Mouse (Mus musculus) brain, embryonic 14.5 days (tissue): ENCODE data around the gene Zdhhc21.

Experiments used
- CTCF ChIP-seq: fragments of 200-500 bp; IDR thresholded peaks from 2 replicates; pipeline ENCODE4 v1.5.1; 2012; ENCODE audit warnings: inconsistent platforms, mild to moderate bottlenecking, moderate library complexity, borderline replicate concordance; ENCODE audit not compliant: insufficient read depth, insufficient read length; ENCODE audit errors: extremely low read depth
- POLR2A ChIP-seq: fragments of 200-500 bp; IDR thresholded peaks from 2 replicates; pipeline ENCODE4 v1.6.1; 2012; ENCODE audit warnings: mild to moderate bottlenecking, inconsistent platforms, borderline replicate concordance; ENCODE audit not compliant: poor library complexity, insufficient read depth, insufficient read length, severe bottlenecking; ENCODE audit errors: extremely low read depth

GRCm38 (mm10) chr4:82853809-82854208, 5.9 kb downstream of the Zdhhc21 start:
- no peak for TF ChIP-seq CTCF
- no peak for TF ChIP-seq POLR2A
